Mouse (Mus musculus): ENCODE results near the gene Hook2.

Gene Hook2

GRCm38 (mm10) chr8:84973079-84973478 is 17.3 kb upstream of the Hook2 start:
- DNase-seq (ENCODE audit: low spot score) = no peak

- peak; percentile 48 for DNase-seq (ENCODE audit: low spot score)
Observed at GRCm38 (mm10) chr8:84973803-84974542, 16.4 kb upstream of the Hook2 start.

- DNase-seq (ENCODE audit: low spot score) = no peak
Observed at GRCm38 (mm10) chr8:84974543-84975142, 15.8 kb upstream of the Hook2 start.

GRCm38 (mm10) chr8:84975434-84975833 is 15.0 kb upstream of the Hook2 start:
- peak; percentile 46 for DNase-seq (ENCODE audit: low spot score)

- DNase-seq (ENCODE audit: low spot score) = peak; percentile 92
Observed at GRCm38 (mm10) chr8:84976031-84976762, 14.2 kb upstream of the Hook2 start.

- DNase-seq (ENCODE audit: low spot score) = no peak
Observed at GRCm38 (mm10) chr8:84976763-84977434, 13.5 kb upstream of the Hook2 start.

GRCm38 (mm10) chr8:84977435-84978247 is 12.8 kb upstream of the Hook2 start:
- DNase-seq (ENCODE audit: low spot score) = peak; percentile 71

- peak; percentile 91 for DNase-seq (ENCODE audit: low spot score)
Observed at GRCm38 (mm10) chr8:84978248-84978940, 12.0 kb upstream of the Hook2 start, which contains the start of gene Junb. TSS of gene Junb (minus strand) at chr8:84978718.

- DNase-seq (ENCODE audit: low spot score) = peak; percentile 89
Observed at GRCm38 (mm10) chr8:84979599-84980421, 10.6 kb upstream of the Hook2 start.

GRCm38 (mm10) chr8:84980622-84981358 is 9.6 kb upstream of the Hook2 start:
- no peak for DNase-seq (ENCODE audit: low spot score)

- no peak for DNase-seq (ENCODE audit: low spot score)
Observed at GRCm38 (mm10) chr8:84981644-84982498, 8.5 kb upstream of the Hook2 start.

- no peak for DNase-seq (ENCODE audit: low spot score)
Observed at GRCm38 (mm10) chr8:84982499-84983011, 7.8 kb upstream of the Hook2 start.

- DNase-seq (ENCODE audit: low spot score) = peak; percentile 83
Observed at GRCm38 (mm10) chr8:84984294-84985048, 5.9 kb upstream of the Hook2 start.

- no peak for DNase-seq (ENCODE audit: low spot score)
Observed at GRCm38 (mm10) chr8:84985049-84985683, 5.2 kb upstream of the Hook2 start.

GRCm38 (mm10) chr8:84985684-84986378 is 4.6 kb upstream of the Hook2 start:
- peak; percentile 93 for DNase-seq (ENCODE audit: low spot score)

GRCm38 (mm10) chr8:84986379-84986945 is 3.9 kb upstream of the Hook2 start:
- no peak for DNase-seq (ENCODE audit: low spot score)

Data from yolk sac, embryonic 10.5 days (tissue).